Mouse (Mus musculus) gastrocnemius, postnatal 25 days (tissue): Measurements from ENCODE around the gene Kcnmb3. TPM values are rescaled to one million over a fixed set of nuclear protein-coding genes. Genes with fewer than 3 reads are reported as not detected.
"Not testable (repeated sequence)": the region's sequence is repeated elsewhere in the genome, so short reads cannot be mapped to it uniquely, and the experiment has no call there.

Experiments
- DNase-seq: peaks from one replicate; pipeline ENCODE4 v3.0.0; 2022
- total RNA-seq, 2 experiments: library from RNA; stranded (reverse); gene quantifications; 1 replicate in 1 of 2; 2 replicates in 1 of 2; pipeline ENCODE4 v1.2.3; 2021

Gene Kcnmb3
- total RNA-seq, 2 experiments from 2014 or later: not detected

- DNase-seq: no peak
Measured at GRCm38 (mm10) chr3:32430394-32430793, 61.6 kb downstream of the Kcnmb3 start.

- DNase-seq: not testable (repeated sequence)
Measured at GRCm38 (mm10) chr3:32429351-32429750, 62.7 kb downstream of the Kcnmb3 start.

GRCm38 (mm10) chr3:32428921-32429320, 63.1 kb downstream of the Kcnmb3 start:
- DNase-seq: peak; percentile 52

DNA sequence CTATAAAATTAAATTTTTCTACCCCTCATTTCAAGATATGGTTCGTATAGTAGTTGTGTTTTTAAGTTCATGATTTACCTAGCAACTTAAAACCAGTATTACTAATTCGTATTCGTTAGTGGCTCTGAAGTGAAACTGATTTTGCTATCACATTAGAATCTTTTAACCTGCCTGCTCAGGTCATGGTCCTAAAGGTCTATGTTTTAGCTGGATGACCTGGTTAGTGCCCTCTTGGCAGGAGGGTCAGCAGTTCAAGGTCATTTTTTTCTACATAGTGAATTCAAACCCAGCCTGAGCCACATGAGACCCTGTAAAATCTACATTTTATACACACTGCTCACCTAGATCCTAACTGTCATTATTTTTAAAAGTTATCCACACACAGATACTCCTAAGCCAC, 63.7 kb downstream of the Kcnmb3 start:
- no peak for DNase-seq

DNA sequence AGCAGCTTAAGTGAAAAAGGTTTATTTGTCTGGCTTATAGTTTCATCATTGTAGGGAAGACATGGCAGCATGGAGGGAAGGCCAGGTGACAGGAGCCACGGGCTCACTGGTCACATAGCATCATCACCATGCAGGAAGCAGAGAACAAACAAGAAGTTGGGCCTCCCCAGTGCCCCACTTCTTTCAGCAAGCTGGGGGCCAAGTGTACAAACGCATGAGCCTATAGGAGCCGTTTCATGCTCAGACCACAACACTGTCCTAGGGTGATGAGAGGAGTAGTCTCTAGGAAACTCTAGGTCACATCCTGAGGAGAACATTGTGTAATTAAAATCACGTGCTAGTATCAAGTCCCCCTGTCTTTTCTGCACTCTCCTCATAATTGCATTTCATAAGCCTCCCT, 64.3 kb downstream of the Kcnmb3 start:
- no peak for DNase-seq

Other genes starting within 250 kb of the Kcnmb3 start
- 10 to 100 TPM in 1 of 2 experiments, 1 to 10 TPM in 1; 8.0 to 11.5 TPM for gene Zmat3, start 126.2 kb downstream of the Kcnmb3 start, total RNA-seq
- 10 to 100 TPM; 41.6 to 61.0 TPM for gene Pik3ca, start 94.6 kb downstream of the Kcnmb3 start, total RNA-seq
- 10 to 100 TPM; 20.6 to 26.3 TPM for gene Zfp639, start 18.0 kb upstream of the Kcnmb3 start, total RNA-seq
- gene Mfn1, start 37.2 kb upstream of the Kcnmb3 start, total RNA-seq: 100 to 1,000 TPM; 184 to 204 TPM
- 1 to 10 TPM; 6.2 to 7.9 TPM for gene Gnb4, start 124.4 kb upstream of the Kcnmb3 start, total RNA-seq
- 10 to 100 TPM; 14.8 to 16.8 TPM for gene Actl6a, start 214.1 kb upstream of the Kcnmb3 start, total RNA-seq
- 100 to 1,000 TPM; 583 to 623 TPM for gene Ndufb5, start 244.8 kb upstream of the Kcnmb3 start, total RNA-seq
- 10 to 100 TPM; 30.5 to 33.2 TPM for gene Mrpl47, start 245.4 kb upstream of the Kcnmb3 start, total RNA-seq